Mouse (Mus musculus) hindbrain, embryonic 11.5 days (tissue): ENCODE measurements around the gene Sult6b2. TPM values are rescaled to one million over a fixed set of nuclear protein-coding genes. Genes with fewer than 3 reads are reported as not detected.

Experiments
- ATAC-seq: fragments of 200-750 bp; cut with Nextera tagmentation; 2 replicates; pipeline ENCODE4 v1.8.0; 2017; ENCODE audit warnings: mild to moderate bottlenecking, moderate TSS enrichment, moderate library complexity; ENCODE audit not compliant: low FRiP score
- DNase-seq: peaks from one replicate; pipeline ENCODE4 v3.0.0-alpha.2; 2015; ENCODE audit warnings: low spot score
- H3K27ac ChIP-seq: fragments of 300-500 bp; sonication (generic); 2 replicates; pipeline ENCODE4 v1.5.1; 2014; ENCODE audit warnings: mild to moderate bottlenecking, low read depth, low read length
- H3K27me3 ChIP-seq: fragments of 300-500 bp; sonication (generic); 2 replicates; pipeline ENCODE4 v1.6.1; 2014; ENCODE audit warnings: mild to moderate bottlenecking, low read length, moderate library complexity, mixed read lengths; ENCODE audit not compliant: control insufficient read depth, insufficient read depth
- H3K36me3 ChIP-seq: fragments of 300-500 bp; sonication (generic); 2 replicates; pipeline ENCODE4 v1.6.1; 2014; ENCODE audit warnings: mild to moderate bottlenecking, low read length, moderate library complexity, mixed read lengths; ENCODE audit not compliant: control insufficient read depth, insufficient read depth
- H3K4me1 ChIP-seq: fragments of 300-500 bp; sonication (generic); replicated peaks from 2 replicates; pipeline ENCODE4 v1.6.1; 2014; ENCODE audit warnings: low read length, mixed read lengths; ENCODE audit not compliant: control insufficient read depth, insufficient read depth
- H3K4me2 ChIP-seq: fragments of 300-500 bp; sonication (generic); replicated peaks from 2 replicates; pipeline ENCODE4 v1.6.1; 2014; ENCODE audit warnings: mild to moderate bottlenecking, low read depth, low read length
- H3K4me3 ChIP-seq: fragments of 300-500 bp; sonication (generic); 2 replicates; pipeline ENCODE4 v1.5.1; 2014; ENCODE audit warnings: low read depth, low read length
- H3K9ac ChIP-seq: fragments of 300-500 bp; sonication (generic); 2 replicates; pipeline ENCODE4 v1.6.1; 2014; ENCODE audit warnings: low read depth, low read length
- H3K9me3 ChIP-seq: fragments of 300-500 bp; sonication (generic); 2 replicates; pipeline ENCODE4 v1.6.1; 2016; ENCODE audit warnings: low read length; ENCODE audit not compliant: control insufficient read depth
- WGBS: fragments of 180-500 bp; shearing (Covaris S2); extraction: QIAGEN DNeasy Blood & Tissue Kit; methylation state at CpG from one replicate; pipeline ENCODE4 v1.1.7; 2014; 5-methylcytosine and 5-hydroxymethylcytosine counted together
- polyA plus RNA-seq: library from polyadenylated mRNA; unstranded; fragments of >200 nt; fragmentation: Nextera tagmentation; extraction: Ambion mirVana; gene quantifications from 2 replicates; pipeline ENCODE4 v1.2.1, GENCODE M21; 2014

Sult6b2 gene
- polyA plus RNA-seq, 1 experiment from 2014 or later, result not detected

- Histone ChIP-seq H3K27me3 (no peaks in the 10 kb centered on the region), H3K9ac (no peak overlapping the region), H3K36me3 (no peaks in the 10 kb centered on the region), H3K9me3 (no peaks in the 10 kb centered on the region), H3K4me2 (no peak overlapping the region), H3K4me1 (peaks cover 2% of the 10 kb centered on the region; the same call in 1 of the 2 replicates), H3K4me3 (no peak overlapping the region), H3K27ac (no peak overlapping the region)
- WGBS, result 57% methylated on average over 11 of the region's 11 CpGs
- peak; percentile 55 for DNase-seq
- ATAC-seq, result peak; percentile 48
Observed at GRCm38 (mm10) chr6:142779045-142779811, 25.1 kb downstream of the Sult6b2 start.

- Histone ChIP-seq H3K9me3 (no peaks in the 10 kb centered on the region), H3K4me2 (no peak overlapping the region), H3K36me3 (peaks cover 14% of the 10 kb centered on the region; the same call in 1 of the 2 replicates), H3K4me1 (peaks cover 2% of the 10 kb centered on the region; the same call in 1 of the 2 replicates), H3K4me3 (no peak overlapping the region), H3K9ac (no peak overlapping the region), H3K27me3 (no peaks in the 10 kb centered on the region), H3K27ac (no peak overlapping the region)
- WGBS, result 77% methylated on average over 4 of the region's 4 CpGs
- DNase-seq (no peak), ATAC-seq (no peak)
Observed at GRCm38 (mm10) chr6:142776935-142777334, 27.4 kb downstream of the Sult6b2 start.

- whole genome bisulfite sequencing, result 90% methylated on average over 5 of the region's 5 CpGs
- DNase-seq (no peak), ATAC-seq (no peak)
- Histone ChIP-seq H3K27me3 (no peaks in the 10 kb centered on the region), H3K4me3 (no peak overlapping the region), H3K4me2 (no peak overlapping the region), H3K36me3 (peaks cover 14% of the 10 kb centered on the region; the same call in 1 of the 2 replicates), H3K9me3 (no peaks in the 10 kb centered on the region), H3K9ac (no peak overlapping the region), H3K4me1 (no peaks in the 10 kb centered on the region), H3K27ac (no peak overlapping the region)
Observed at GRCm38 (mm10) chr6:142773566-142773965, 30.7 kb downstream of the Sult6b2 start.

GRCm38 (mm10) chr6:142771643-142772042 lies 32.7 kb downstream of the Sult6b2 start:
- Histone ChIP-seq H3K9ac (no peak overlapping the region), H3K36me3 (peaks cover 14% of the 10 kb centered on the region; the same call in 1 of the 2 replicates), H3K27ac (no peak overlapping the region), H3K4me1 (no peaks in the 10 kb centered on the region), H3K27me3 (no peaks in the 10 kb centered on the region), H3K4me3 (no peak overlapping the region), H3K9me3 (no peaks in the 10 kb centered on the region), H3K4me2 (no peak overlapping the region)
- DNase-seq (no peak), ATAC-seq (no peak)
- WGBS, result 94% methylated on average over 4 of the region's 4 CpGs

- WGBS, result 94% methylated on average over 3 of the region's 3 CpGs
- Histone ChIP-seq H3K36me3 (peaks cover 17% of the 10 kb centered on the region; the same call in 1 of the 2 replicates), H3K4me1 (no peaks in the 10 kb centered on the region), H3K27me3 (no peaks in the 10 kb centered on the region), H3K9me3 (no peaks in the 10 kb centered on the region), H3K27ac (no peak overlapping the region), H3K4me3 (no peak overlapping the region), H3K9ac (no peak overlapping the region), H3K4me2 (no peak overlapping the region)
- no peak for ATAC-seq
- no peak for DNase-seq
Observed at GRCm38 (mm10) chr6:142769896-142770295, 34.4 kb downstream of the Sult6b2 start.

- DNase-seq, result no peak
- 90% methylated on average over 9 of the region's 9 CpGs for WGBS
- ATAC-seq, result no peak
Observed at GRCm38 (mm10) chr6:142767305-142767704, 37.0 kb downstream of the Sult6b2 start.

GRCm38 (mm10) chr6:142764933-142765332 lies 39.4 kb downstream of the Sult6b2 start:
- H3K27ac ChIP-seq, result no peak overlapping the region
- 68% methylated on average over 2 of the region's 2 CpGs for WGBS
- no peaks in the 10 kb centered on the region for H3K9me3 ChIP-seq
- DNase-seq (no peak), ATAC-seq (no peak)
- peaks cover 2% of the 10 kb centered on the region; the same call in 1 of the 2 replicates for H3K36me3 ChIP-seq
- H3K4me2 ChIP-seq, result no peak overlapping the region
- no peaks in the 10 kb centered on the region for H3K27me3 ChIP-seq
- no peaks in the 10 kb centered on the region for H3K4me1 ChIP-seq
- H3K4me3 ChIP-seq, result no peak overlapping the region
- H3K9ac ChIP-seq, result no peak overlapping the region

More at GRCm38 (mm10) chr6:142767305-142767704, 37.0 kb downstream of the Sult6b2 start:
- Histone ChIP-seq H3K4me1 (no peaks in the 10 kb centered on the region), H3K4me2 (no peak overlapping the region), H3K27ac (no peak overlapping the region), H3K9me3 (no peaks in the 10 kb centered on the region), H3K36me3 (peaks cover 4% of the 10 kb centered on the region; the same call in 1 of the 2 replicates), H3K4me3 (no peak overlapping the region), H3K9ac (no peak overlapping the region), H3K27me3 (no peaks in the 10 kb centered on the region)

GRCm38 (mm10) chr6:142759633-142760032 lies 44.7 kb downstream of the Sult6b2 start:
- 88% methylated on average over 2 of the region's 2 CpGs for WGBS
- H3K36me3 ChIP-seq, result no peaks in the 10 kb centered on the region
- H3K4me2 ChIP-seq, result no peak overlapping the region
- H3K4me1 ChIP-seq, result 0 out of 2 replicates have a peak, but pooled peaks cover 2% of the 10 kb centered on the region
- ATAC-seq (no peak), DNase-seq (no peak)
- no peak overlapping the region for H3K9ac ChIP-seq
- H3K4me3 ChIP-seq, result no peak overlapping the region
- no peaks in the 10 kb centered on the region for H3K9me3 ChIP-seq
- H3K27ac ChIP-seq, result no peak overlapping the region
- no peaks in the 10 kb centered on the region; the same call in 1 of the 2 replicates for H3K27me3 ChIP-seq

GRCm38 (mm10) chr6:142758562-142758961 lies 45.7 kb downstream of the Sult6b2 start:
- DNase-seq, result no peak
- WGBS, result 92% methylated on average over 6 of the region's 6 CpGs
- no peak overlapping the region for H3K27ac ChIP-seq
- no peaks in the 10 kb centered on the region for H3K9me3 ChIP-seq
- H3K4me3 ChIP-seq, result no peak overlapping the region
- 0 out of 2 replicates have a peak, but pooled peaks cover 2% of the 10 kb centered on the region for H3K4me1 ChIP-seq
- H3K36me3 ChIP-seq, result no peaks in the 10 kb centered on the region
- no peak overlapping the region for H3K4me2 ChIP-seq
- H3K27me3 ChIP-seq, result no peaks in the 10 kb centered on the region; the same call in 1 of the 2 replicates
- no peak for ATAC-seq
- no peak overlapping the region for H3K9ac ChIP-seq
